Mouse (Mus musculus) v-Abl transformed pro-B cells (cell line): ENCODE results near the gene Gsta3.

Source experiments
- in situ Hi-C, 2 experiments: fragments of 400-800 bp; cut with MboI; formaldehyde crosslinking; loops; one replicate each; pipeline ENCODE4 v1.15.1; 2025; ENCODE audit not compliant: unreplicated experiment in 2 of 2

Gene Gsta3

DNA sequence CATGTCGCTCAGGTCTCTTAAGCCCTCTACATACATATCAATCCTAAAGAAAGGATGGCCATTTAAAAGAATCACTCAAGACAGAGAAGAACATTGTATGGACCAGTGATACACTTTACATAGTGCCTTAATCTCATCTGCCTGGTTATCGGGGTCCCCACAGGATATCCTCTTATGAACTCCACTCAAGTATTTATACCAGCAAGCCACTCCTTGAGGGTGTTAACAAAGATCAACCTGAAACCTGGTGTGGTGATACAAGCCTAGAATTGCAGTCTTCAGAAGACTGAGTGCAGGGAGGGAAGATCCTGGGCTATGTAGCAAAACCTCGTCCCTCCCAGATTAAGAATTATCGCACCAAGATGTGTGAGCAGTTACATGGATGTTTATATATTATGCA, 51.0 kb downstream of the Gsta3 start:
- in situ Hi-C loops, result no loop called here

DNA sequence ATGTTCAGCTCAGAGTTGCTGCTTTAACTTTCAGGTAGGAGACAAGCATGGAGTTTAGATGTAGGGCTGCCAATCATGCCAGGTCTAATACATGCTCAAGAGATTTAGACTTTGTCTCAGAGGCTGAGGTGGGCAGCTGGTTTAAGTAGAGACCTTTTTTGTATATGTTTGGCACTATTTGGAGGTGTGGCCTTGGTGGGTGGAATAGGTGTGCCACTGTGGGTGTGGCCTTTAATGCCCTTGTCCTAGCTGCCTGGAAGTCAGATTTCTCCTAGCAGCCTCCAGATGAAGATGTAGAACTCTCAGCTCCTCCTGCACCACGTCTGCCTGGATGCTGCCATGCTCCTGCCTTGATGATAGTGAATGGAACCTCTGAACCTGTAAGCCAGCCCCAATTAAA, 52.2 kb downstream of the Gsta3 start:
- in situ Hi-C loops, result no loop called here

DNA sequence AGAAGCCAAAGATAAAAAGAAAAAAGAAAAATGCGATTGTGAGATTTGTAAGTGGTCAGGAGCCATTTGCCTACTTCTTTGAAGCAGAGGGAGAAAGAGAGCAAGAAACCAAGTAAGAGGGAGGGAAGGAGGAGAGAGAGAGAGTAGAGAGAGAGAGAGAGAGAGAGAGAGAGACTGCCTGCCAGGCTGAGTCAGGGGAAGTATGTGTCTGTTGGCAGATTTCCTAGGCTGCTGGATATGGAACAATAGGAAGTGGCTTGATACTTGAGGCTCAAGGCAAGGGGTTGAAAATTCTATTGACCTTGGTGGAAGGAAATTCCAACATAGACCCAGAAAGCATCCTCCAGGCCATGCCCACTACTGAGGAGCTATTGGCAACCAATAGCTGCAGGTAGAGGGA, 55.8 kb downstream of the Gsta3 start:
- in situ Hi-C loops, result no loop called here

- in situ Hi-C loops, result no loop called here
Observed at GRCm38 (mm10) chr1:21298114-21298513, 57.7 kb downstream of the Gsta3 start.

GRCm38 (mm10) chr1:21299826-21300225, 59.4 kb downstream of the Gsta3 start:
- in situ Hi-C loops, result no loop called here

DNA sequence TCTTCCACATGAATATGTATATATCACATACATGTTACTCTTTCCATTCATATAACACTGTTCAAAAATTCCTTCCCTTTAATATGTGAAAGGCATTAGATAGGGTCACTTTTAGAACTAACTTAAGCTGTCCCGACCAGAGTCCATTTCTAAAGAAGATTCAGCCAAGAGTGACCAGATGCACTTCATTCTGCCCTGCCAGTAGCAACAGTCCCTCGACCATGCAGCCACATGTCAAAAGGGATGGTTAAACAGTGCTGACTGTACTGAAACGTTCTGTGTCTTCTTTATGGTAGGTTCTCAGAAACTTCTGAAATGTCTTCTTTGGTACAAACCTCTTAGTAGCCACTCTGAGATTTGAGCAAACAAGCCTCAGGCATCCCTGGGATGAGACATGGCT, 61.3 kb downstream of the Gsta3 start:
- in situ Hi-C loops, result no loop called here

DNA sequence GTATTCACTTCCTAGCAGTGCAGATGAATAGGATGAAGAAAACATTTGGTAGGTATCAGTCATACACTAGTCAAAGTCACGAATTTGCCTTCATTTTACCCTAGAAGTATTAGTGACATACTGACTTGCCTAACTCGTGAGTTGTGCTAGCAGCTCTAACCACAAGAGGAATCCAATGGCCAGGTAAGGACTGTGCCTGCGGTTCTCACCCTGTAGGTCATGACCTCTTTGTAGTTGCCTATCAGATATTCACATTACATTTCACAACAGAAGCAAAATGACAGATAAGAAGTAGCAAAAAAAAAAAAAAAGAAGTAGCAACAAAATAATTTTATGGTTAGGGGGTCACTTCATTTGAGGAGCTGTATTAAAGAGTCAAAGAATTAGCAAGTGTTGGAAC, 63.8 kb downstream of the Gsta3 start:
- in situ Hi-C loops, result no loop called here

- in situ Hi-C loops, result no loop called here
Observed at GRCm38 (mm10) chr1:21304646-21305045, 64.3 kb downstream of the Gsta3 start.

- in situ Hi-C loops, result no loop called here
Observed at GRCm38 (mm10) chr1:21305443-21305842, 65.1 kb downstream of the Gsta3 start.

DNA sequence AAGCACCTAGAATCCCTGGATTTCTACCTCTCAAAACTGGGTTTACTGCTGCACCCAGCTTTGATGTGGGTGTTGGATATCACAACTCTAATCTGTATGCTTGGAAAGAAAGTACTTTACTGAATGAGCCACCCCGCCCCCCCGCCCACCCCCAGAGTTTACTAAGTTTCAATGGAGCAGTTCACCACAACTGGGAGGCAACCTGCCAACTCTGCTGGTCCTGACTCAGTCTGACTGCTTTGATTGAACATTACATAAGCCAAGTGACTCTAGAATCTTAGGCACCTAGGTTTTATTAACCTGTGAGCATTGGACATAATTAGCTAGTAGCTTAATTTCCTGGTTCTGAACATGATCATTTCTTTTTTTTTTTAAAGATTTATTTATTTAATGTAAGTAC, 73.9 kb downstream of the Gsta3 start:
- in situ Hi-C loops, result no loop called here
